Mouse (Mus musculus) hindbrain, embryonic 16.5 days (tissue): ENCODE measurements around the gene March10. TPM values are rescaled to one million over a fixed set of nuclear protein-coding genes. Genes with fewer than 3 reads are reported as not detected.

Experiments used
- ATAC-seq: fragments of 200-750 bp; cut with Nextera tagmentation; 2 replicates; pipeline ENCODE4 v1.8.0; 2017; ENCODE audit warnings: moderate TSS enrichment, moderate library complexity
- H3K27ac ChIP-seq: fragments of 300-500 bp; sonication (generic); 2 replicates; pipeline ENCODE4 v1.5.1; 2014; ENCODE audit warnings: low read depth, mild to moderate bottlenecking, control low read depth, low read length, moderate library complexity
- H3K27me3 ChIP-seq: fragments of 300-500 bp; sonication (generic); replicated peaks from 2 replicates; pipeline ENCODE4 v1.6.1; 2014; ENCODE audit warnings: low read length; ENCODE audit not compliant: control insufficient read depth, insufficient read depth
- H3K36me3 ChIP-seq: fragments of 300-500 bp; sonication (generic); 2 replicates; pipeline ENCODE4 v1.6.1; 2014; ENCODE audit warnings: mild to moderate bottlenecking, low read length, moderate library complexity, mixed read lengths; ENCODE audit not compliant: control insufficient read depth, insufficient read depth
- H3K4me1 ChIP-seq: fragments of 300-500 bp; sonication (generic); 2 replicates; pipeline ENCODE4 v1.6.1; 2014; ENCODE audit warnings: low read depth, low read length; ENCODE audit not compliant: control insufficient read depth, insufficient read depth
- H3K4me2 ChIP-seq: fragments of 300-500 bp; sonication (generic); 2 replicates; pipeline ENCODE4 v1.6.1; 2014; ENCODE audit warnings: mild to moderate bottlenecking, low read length, control low read depth, moderate library complexity
- H3K4me3 ChIP-seq: fragments of 300-500 bp; sonication (generic); 2 replicates; pipeline ENCODE4 v1.5.1; 2014; ENCODE audit warnings: mild to moderate bottlenecking, low read length, control low read depth, moderate library complexity
- H3K9ac ChIP-seq: fragments of 300-500 bp; sonication (generic); 2 replicates; pipeline ENCODE4 v1.6.1; 2014; ENCODE audit warnings: low read depth, mild to moderate bottlenecking, control low read depth, low read length, moderate library complexity
- H3K9me3 ChIP-seq: fragments of 300-500 bp; sonication (generic); 2 replicates; pipeline ENCODE4 v1.6.1; 2014; ENCODE audit warnings: mild to moderate bottlenecking, low read length, moderate library complexity; ENCODE audit not compliant: control insufficient read depth
- WGBS: fragments of 180-500 bp; shearing (Covaris S2); extraction: QIAGEN DNeasy Blood & Tissue Kit; methylation state at CpG from one replicate; pipeline ENCODE4 v1.1.7; 2014; 5-methylcytosine and 5-hydroxymethylcytosine counted together
- polyA plus RNA-seq: library from polyadenylated mRNA; unstranded; fragments of >200 nt; fragmentation: Nextera tagmentation; extraction: Ambion mirVana; gene quantifications from 2 replicates; pipeline ENCODE4 v1.2.1, GENCODE M21; 2015

The March10 gene
- polyA plus RNA-seq, 1 experiment from 2014 or later, result 0.38 TPM

DNA sequence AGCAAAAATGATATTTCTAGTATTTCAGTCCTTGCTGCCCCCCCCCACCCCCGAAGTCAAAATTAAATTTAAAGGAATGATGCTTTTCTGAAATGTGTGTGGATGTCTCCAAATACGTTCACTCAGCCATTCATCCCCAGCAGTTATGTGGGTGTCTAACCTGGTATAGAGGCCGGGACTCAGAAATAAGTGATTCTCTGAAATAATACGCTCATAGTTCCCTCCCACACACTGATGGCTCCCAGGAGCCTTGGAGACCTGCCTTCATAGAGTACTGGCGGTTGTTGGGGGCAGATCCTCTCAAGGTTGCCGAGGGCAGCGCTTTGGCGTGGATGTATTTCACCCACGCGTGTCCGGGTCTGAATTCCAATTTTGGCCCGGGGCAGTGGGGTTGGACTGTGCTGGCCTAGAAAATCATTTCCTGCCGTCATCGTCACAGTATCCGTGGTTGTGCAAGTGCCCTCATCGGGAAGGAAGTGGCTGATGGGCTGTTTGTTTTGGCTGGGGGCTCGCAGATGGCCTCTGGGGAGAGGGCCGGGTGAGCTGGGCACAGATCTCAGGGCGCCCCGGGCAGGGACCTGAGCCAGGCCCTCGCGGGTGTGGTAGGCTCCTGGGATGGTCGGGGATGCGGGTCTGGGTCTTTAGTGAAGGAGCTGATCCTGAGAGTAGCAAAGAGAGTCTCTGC is 145.1 kb downstream of the March10 start:
- Histone ChIP-seq H3K4me1 (peaks cover 22% of the 10 kb centered on the region), H3K4me3 (no peak overlapping the region), H3K27ac (no peak overlapping the region), H3K9me3 (no peaks in the 10 kb centered on the region), H3K36me3 (no peaks in the 10 kb centered on the region), H3K4me2 (no peak overlapping the region), H3K27me3 (no peaks in the 10 kb centered on the region), H3K9ac (no peak overlapping the region)
- ATAC-seq, result no peak
- WGBS, result 65% methylated on average over 24 of the region's 24 CpGs

Other genes starting within 250 kb of the March10 start
- 4.9 and 7.4 TPM in 2 replicates for gene Mrc2, start 164.1 kb downstream of the March10 start, polyA plus RNA-seq
- gene Tanc2, start 133.3 kb upstream of the March10 start, polyA plus RNA-seq, result 37.1 and 39.3 TPM in 2 replicates